Mouse (Mus musculus) embryo, embryonic 9.5 days (tissue): ENCODE data around the gene Tgm2.

Source experiments
- DNase-seq: peaks from one replicate; pipeline ENCODE4 v3.0.0-alpha.2; 2017; ENCODE audit errors: extremely low spot score

Gene Tgm2

DNA sequence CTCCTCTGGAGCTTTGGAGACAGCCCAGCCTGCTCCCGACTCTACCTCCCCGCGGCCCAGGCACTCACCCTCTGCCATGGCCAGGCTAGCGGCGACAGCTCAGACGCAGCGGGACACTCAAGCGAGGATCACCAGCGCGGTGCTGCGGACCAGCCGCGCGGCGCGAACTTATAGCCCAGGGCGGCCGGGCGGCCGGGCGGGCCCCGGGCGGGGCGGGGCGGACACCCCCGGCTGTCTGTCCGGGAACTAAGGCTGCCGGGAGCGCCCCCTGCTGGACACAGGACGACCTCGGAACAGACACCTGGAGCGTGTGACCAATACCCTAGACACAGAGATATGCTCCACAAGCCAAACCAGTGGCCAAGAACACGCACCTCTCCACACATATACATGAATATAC, at the start of gene Tgm2:
Gene Tgm2, minus strand, starts transcription at position 214 of the 400 bp plus-strand sequence.
- DNase-seq: peak; percentile 84

DNA sequence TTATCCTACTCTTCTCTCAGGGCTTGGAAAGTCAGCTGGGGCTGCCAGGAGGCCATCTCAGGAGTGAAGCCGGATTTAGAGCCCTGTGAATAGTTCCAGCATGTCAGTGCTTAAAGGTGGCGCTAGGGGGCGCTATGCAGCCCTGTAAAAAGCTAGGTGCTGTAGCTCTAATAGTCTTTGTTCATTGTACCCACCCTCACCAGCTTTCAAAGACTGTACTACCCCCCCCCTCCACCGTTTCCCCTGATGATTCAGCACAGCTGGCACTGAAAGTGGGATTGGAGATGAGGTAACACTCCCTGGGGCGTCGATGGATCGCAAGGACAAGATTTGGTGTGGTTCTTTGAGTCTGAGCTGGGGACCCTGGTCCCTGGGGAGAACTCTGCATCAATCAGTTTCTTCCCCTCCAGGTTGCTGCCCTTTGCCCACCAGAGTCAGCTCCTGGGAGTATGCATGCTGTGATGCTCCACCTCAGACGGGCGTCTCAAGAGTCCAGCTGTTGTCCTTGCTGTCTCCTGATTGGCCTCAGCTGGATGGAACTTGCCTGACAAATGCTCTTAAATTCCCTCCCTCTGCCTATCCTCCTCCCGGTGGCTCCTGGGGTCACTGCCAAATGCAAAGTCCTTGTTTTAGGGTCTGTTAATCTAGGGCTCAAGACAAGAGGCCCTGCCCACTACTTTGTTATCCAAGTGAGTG, 48.9 kb upstream of the Tgm2 start:
- no peak for DNase-seq

DNA sequence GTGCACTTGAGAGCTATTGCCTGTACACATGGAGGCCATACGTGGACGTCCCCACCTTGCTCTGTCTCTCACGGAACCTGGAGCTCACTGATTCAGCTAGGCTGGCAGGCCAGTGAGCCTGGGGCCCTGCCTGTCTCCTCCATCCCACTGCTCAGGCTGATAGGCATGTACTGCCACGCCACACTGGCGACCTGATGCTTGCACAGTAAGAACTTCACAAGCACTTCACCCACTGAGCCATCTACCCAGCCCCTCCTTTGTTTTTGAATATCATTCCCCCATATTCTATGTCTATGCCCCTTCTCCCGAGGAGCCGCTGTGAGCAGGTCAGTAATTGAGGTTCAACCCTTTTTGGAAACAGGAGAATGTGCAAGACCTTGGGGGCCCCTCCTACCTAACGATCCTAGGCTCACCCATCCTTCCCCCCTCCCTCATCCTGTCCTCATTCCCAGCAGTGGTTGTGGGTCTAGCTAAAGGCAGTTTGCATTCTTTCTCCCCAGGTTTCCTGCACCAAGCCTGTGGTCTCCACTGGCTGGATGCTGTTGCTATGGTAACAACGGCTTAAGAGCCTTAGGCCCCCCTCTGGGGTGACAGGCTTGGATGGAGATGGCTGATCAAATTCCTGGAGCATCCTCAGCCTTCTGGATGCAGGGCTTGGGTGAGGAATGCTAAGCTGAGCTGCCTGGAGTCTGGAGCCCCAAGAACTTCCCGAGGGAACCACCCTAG, 47.5 kb upstream of the Tgm2 start:
- DNase-seq: no peak

DNA sequence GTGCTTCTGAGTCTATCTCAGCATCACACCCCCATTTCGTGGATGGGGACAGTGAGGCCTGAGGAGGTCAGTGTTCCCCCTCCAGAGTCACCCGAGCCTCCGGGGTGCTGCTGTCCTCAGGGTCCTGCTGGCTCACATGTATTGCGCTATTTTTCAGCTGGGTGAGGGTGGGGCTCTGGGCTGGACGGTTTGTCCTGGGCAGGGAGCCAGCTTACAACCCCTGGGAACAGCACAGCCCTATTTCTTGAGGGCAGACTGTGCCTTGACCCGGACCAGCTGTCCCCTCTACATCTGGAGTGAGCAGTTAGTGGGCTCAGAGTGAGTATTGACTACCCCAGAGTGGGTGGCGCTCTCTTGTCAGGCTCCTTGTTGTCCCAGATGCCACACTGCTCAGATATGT, 44.9 kb upstream of the Tgm2 start:
- DNase-seq: no peak

DNA sequence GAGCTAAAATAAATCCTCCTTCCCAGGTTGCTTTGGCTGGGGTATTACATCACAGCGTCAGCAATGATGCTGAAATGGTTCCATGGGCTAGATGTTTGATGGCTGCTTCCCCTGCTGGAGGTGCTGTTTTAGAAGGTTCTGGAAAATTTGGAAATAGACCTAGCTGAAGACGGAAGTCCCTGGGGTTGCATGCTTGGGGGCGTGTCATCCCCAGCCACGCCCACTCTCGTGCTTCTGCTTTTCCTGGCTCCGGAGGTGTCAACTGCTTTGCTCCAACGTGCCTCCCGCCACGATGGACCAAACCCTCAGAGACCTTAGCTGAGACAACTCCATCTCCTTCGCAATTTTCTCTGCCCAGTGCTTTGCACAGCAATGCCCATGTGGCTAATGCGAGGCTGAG, 43.2 kb upstream of the Tgm2 start:
- DNase-seq: no peak

- no peak for DNase-seq
Observed at GRCm38 (mm10) chr2:158186206-158186871, 40.1 kb upstream of the Tgm2 start.

DNA sequence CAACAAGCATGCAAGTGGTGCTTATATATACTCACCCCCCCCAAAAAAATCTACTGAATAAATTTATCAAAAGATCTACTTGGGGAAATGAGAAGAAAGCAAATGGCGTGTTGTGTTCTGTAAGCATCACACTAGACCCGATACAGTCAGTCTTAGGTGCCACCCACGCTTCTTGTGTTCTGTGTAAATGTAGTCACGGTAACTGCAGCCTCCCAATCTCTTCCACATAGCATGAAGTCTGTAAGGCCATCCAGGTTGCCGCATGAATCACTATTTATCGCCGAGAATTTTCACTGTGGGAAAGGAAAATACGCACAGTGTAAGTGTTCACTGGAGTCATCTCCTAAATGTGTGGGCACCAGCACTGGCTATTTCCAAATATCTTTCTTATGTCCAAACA, 37.0 kb upstream of the Tgm2 start:
- no peak for DNase-seq

DNA sequence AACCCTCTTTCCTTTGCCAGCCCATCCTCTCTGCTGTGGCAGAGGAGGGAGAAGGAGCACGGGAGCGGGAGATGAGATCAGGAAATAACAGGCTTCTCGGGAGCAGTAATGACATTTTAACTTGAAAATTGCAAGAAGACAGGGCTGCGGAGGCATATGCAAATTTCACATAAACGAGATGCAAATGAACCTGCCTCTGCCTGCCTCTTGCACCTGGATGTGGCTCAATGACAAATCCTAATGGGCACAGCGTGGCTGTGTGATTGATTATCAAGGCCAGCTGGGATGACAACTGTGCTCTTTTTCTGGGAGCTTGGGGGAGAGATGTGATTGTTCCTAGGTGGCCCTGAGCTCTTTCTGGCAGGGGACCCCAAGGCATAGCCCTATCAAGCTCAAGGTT, 35.7 kb upstream of the Tgm2 start:
- DNase-seq: no peak

GRCm38 (mm10) chr2:158180797-158181196, 34.6 kb upstream of the Tgm2 start:
- peak; percentile 66 for DNase-seq

DNA sequence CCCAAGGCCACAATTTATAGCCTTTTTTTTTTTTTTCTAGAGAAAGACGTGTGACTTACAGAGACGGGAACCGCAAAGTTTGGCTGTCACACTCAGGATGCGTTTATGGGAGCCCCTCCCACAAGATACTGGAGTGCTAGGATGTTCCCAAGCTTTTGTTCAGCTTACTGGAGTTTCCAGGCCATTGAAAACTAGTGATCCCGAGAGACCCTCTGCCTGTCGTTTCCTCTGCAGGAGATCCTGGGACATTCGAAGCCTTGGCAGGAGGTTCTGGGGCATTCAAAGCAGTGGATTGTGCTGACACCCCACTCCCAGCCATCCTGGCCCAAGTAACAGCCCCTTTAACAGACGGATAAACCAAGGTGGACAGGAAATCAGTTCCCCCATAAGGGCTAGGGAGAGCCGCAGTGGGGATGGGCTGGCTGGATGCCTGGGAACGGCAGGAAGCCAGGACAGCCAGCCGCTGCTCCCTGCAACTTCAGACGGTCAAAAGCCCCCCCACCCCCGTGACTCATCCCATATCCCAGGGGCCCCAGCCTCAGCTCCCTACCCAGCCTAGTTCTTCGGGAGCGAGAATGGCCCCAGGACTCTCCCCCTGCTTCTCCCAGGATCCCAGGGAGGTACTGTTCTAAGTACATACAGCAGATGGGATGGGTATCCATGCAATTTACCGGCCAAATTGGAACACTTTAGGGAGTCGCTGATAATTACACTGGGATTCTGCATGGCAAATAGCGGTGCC, 33.3 kb upstream of the Tgm2 start:
- no peak for DNase-seq

GRCm38 (mm10) chr2:158178696-158179369, 32.6 kb upstream of the Tgm2 start:
- DNase-seq: peak; percentile 91

GRCm38 (mm10) chr2:158178139-158178538, 31.9 kb upstream of the Tgm2 start:
- no peak for DNase-seq

- no peak for DNase-seq
Observed at GRCm38 (mm10) chr2:158177574-158177973, 31.3 kb upstream of the Tgm2 start.

GRCm38 (mm10) chr2:158176763-158177162, 30.5 kb upstream of the Tgm2 start:
- DNase-seq: no peak

- DNase-seq: no peak
Observed at GRCm38 (mm10) chr2:158175433-158175832, 29.2 kb upstream of the Tgm2 start.

GRCm38 (mm10) chr2:158174958-158175357, 28.7 kb upstream of the Tgm2 start:
- no peak for DNase-seq

GRCm38 (mm10) chr2:158174438-158174837, 28.2 kb upstream of the Tgm2 start:
- no peak for DNase-seq

- no peak for DNase-seq
Observed at GRCm38 (mm10) chr2:158170394-158170793, 24.2 kb upstream of the Tgm2 start.

GRCm38 (mm10) chr2:158169771-158170170, 23.5 kb upstream of the Tgm2 start:
- no peak for DNase-seq

DNA sequence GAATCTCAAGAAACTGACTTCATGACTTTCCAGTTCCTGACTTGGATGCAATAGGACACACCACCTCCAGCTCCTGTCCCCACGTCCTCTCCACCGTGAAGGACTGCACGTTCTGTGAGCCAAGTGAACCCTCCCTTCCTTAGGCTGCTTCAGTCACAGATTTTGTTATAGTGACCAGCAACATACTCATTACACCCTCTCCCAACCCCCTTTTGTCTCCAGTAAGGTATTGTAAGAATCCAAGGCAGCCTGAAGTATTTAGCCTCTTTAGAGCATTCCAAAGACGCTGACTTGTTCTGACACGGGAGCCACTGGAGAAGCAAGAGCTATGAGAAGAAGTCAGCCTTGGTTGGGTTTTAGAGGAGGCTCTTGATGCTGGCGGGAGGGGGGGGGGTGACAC, 23.1 kb upstream of the Tgm2 start:
- no peak for DNase-seq

DNA sequence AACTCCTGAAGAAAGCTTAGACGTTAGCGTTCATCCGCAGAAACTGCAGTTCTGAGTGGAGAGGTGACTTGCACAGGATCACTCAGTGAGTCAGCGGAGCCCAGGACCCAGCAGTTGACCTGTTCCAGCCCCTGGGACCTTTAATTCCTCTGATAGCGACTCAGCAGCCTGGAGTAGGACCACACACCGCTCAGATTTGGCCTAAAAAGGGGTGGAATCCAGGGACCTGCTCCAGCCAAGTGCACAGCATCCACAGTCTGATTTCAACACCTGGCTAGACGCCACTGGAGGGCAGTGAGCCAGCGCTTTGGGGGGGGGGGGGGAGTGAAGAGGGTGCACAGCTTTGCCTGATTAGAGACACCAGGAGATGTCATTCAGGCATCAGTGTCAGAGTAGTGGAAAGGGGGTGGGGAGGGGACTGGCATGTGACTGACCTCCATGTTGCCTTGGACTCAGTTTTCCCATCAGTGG, 22.5 kb upstream of the Tgm2 start:
- DNase-seq: no peak
